Mouse (Mus musculus): ENCODE results near the gene Btg2. TPM values are rescaled to one million over a fixed set of nuclear protein-coding genes. Genes with fewer than 3 reads are reported as not detected.

Btg2 gene
- polyA plus RNA-seq, 1 experiment from 2014 or later, result 32.6 TPM

DNA sequence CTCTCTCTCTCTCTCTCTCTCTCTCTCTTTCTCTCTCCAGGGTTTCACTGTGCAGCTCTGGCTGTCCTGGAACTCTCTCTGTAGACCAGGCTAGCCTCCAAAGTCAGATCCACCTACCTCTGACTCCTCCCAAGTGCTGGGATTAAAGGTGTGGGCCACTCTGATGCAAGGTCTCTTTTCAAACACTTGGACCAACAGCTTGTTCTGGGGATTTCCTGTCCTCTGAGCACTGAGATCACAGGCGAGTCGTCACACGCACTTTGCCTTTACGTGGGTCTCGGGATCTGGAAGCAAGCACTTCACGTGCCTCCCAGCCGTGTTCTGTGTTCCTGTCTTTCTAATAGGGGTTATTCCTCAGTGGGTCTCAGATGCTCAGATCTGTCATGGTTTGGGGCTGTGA is 35.1 kb upstream of the Btg2 start:
- WGBS, result 84% methylated on average over 7 of the region's 7 CpGs
- Histone ChIP-seq H3K4me1 (replicated peaks; ENCODE audit: control insufficient read depth, insufficient read depth, low read length) (no peaks in the 10 kb centered on the region), H3K4me3 (ENCODE audit: low read depth, low read length) (no peak overlapping the region), H3K9ac (ENCODE audit: low read depth, low read length) (no peak overlapping the region), H3K27ac (ENCODE audit: low read depth, low read length) (no peak overlapping the region), H3K4me2 (replicated peaks; ENCODE audit: low read depth) (no peak overlapping the region), H3K36me3 (ENCODE audit: control insufficient read depth, insufficient read depth) (no peaks in the 10 kb centered on the region), H3K9me3 (ENCODE audit: control insufficient read depth) (no peaks in the 10 kb centered on the region), H3K27me3 (replicated peaks; ENCODE audit: control insufficient read depth, insufficient read depth, low read length) (no peaks in the 10 kb centered on the region)
- TF ChIP-seq CTCF (IDR thresholded peaks at IDR 0.05; ENCODE audit: low read depth), result no peak
- ATAC-seq, result no peak

GRCm38 (mm10) chr1:134113560-134113959 is 34.6 kb upstream of the Btg2 start:
- Histone ChIP-seq H3K4me1 (replicated peaks; ENCODE audit: control insufficient read depth, insufficient read depth, low read length) (no peaks in the 10 kb centered on the region), H3K9ac (ENCODE audit: low read depth, low read length) (no peak overlapping the region), H3K27ac (ENCODE audit: low read depth, low read length) (no peak overlapping the region), H3K9me3 (ENCODE audit: control insufficient read depth) (no peaks in the 10 kb centered on the region), H3K36me3 (ENCODE audit: control insufficient read depth, insufficient read depth) (no peaks in the 10 kb centered on the region), H3K4me3 (ENCODE audit: low read depth, low read length) (no peak overlapping the region), H3K4me2 (replicated peaks; ENCODE audit: low read depth) (no peak overlapping the region), H3K27me3 (replicated peaks; ENCODE audit: control insufficient read depth, insufficient read depth, low read length) (no peaks in the 10 kb centered on the region)
- WGBS, result 55% methylated on average over 5 of the region's 5 CpGs
- TF ChIP-seq CTCF (IDR thresholded peaks at IDR 0.05; ENCODE audit: low read depth), result no peak
- no peak for ATAC-seq

DNA sequence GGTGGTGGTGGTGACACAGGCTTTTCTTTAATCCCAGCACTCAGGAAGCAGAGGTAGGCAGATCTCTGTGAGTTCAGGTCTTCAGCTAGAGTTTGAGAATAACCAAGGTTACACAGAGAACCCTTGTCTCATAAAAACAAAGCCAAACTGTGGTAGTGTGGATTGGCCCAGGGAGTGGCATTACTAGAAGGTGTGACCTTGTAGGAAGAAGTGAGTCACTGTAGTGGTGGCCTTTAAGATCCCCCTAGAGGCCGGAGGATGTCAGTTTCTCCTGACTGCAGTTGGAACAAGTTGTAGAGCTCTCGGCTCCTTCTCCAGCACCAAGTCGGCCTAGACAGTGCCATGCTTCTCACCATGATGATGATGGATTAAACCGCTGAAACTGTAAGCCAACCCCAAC is 32.1 kb upstream of the Btg2 start, which contains the start of gene Chit1:
Gene Chit1, plus strand, starts transcription at position 264 of the 400 bp plus-strand sequence.
- no peak within 1 kb of the TSS for H3K9ac ChIP-seq (ENCODE audit: low read depth, low read length)
- no peaks in the 10 kb centered on the region for H3K9me3 ChIP-seq (ENCODE audit: control insufficient read depth)
- TF ChIP-seq CTCF (IDR thresholded peaks at IDR 0.05; ENCODE audit: low read depth), result peak; percentile 47
- 70% methylated on average over 4 of the region's 4 CpGs for WGBS
- H3K4me1 ChIP-seq (replicated peaks; ENCODE audit: control insufficient read depth, insufficient read depth, low read length), result 0 out of 2 replicates have a peak, but pooled peaks cover 3% of the 10 kb centered on the region
- no peak within 1 kb of the TSS for H3K27ac ChIP-seq (ENCODE audit: low read depth, low read length)
- no peak within 1 kb of the TSS for H3K4me2 ChIP-seq (replicated peaks; ENCODE audit: low read depth)
- peak; percentile 57 for ATAC-seq
- no peaks in the 10 kb centered on the region for H3K36me3 ChIP-seq (ENCODE audit: control insufficient read depth, insufficient read depth)
- H3K4me3 ChIP-seq (ENCODE audit: low read depth, low read length), result no peak within 1 kb of the TSS
- no peaks in the 10 kb centered on the region for H3K27me3 ChIP-seq (replicated peaks; ENCODE audit: control insufficient read depth, insufficient read depth, low read length)

GRCm38 (mm10) chr1:134110449-134110848 is 31.5 kb upstream of the Btg2 start:
- Histone ChIP-seq H3K9ac (ENCODE audit: low read depth, low read length) (no peak overlapping the region), H3K36me3 (ENCODE audit: control insufficient read depth, insufficient read depth) (no peaks in the 10 kb centered on the region), H3K27me3 (replicated peaks; ENCODE audit: control insufficient read depth, insufficient read depth, low read length) (no peaks in the 10 kb centered on the region), H3K9me3 (ENCODE audit: control insufficient read depth) (no peaks in the 10 kb centered on the region), H3K4me2 (replicated peaks; ENCODE audit: low read depth) (no peak overlapping the region), H3K4me3 (ENCODE audit: low read depth, low read length) (no peak overlapping the region), H3K27ac (ENCODE audit: low read depth, low read length) (no peak overlapping the region), H3K4me1 (replicated peaks; ENCODE audit: control insufficient read depth, insufficient read depth, low read length) (0 out of 2 replicates have a peak, but pooled peaks cover 3% of the 10 kb centered on the region)
- peak; percentile 48; the same call in 1 of the 2 replicates for ATAC-seq
- WGBS, result 65% methylated on average over 5 of the region's 5 CpGs
- TF ChIP-seq CTCF (IDR thresholded peaks at IDR 0.05; ENCODE audit: low read depth), result no peak

GRCm38 (mm10) chr1:134110015-134110414 is 31.1 kb upstream of the Btg2 start:
- H3K4me1 ChIP-seq (replicated peaks; ENCODE audit: control insufficient read depth, insufficient read depth, low read length), result 0 out of 2 replicates have a peak, but pooled peaks cover 3% of the 10 kb centered on the region
- H3K4me3 ChIP-seq (ENCODE audit: low read depth, low read length), result no peak overlapping the region
- no peak overlapping the region for H3K9ac ChIP-seq (ENCODE audit: low read depth, low read length)
- 84% methylated on average over 3 of the region's 3 CpGs for WGBS
- no peaks in the 10 kb centered on the region for H3K36me3 ChIP-seq (ENCODE audit: control insufficient read depth, insufficient read depth)
- no peak overlapping the region for H3K27ac ChIP-seq (ENCODE audit: low read depth, low read length)
- ATAC-seq, result no peak
- H3K4me2 ChIP-seq (replicated peaks; ENCODE audit: low read depth), result no peak overlapping the region
- H3K27me3 ChIP-seq (replicated peaks; ENCODE audit: control insufficient read depth, insufficient read depth, low read length), result no peaks in the 10 kb centered on the region
- H3K9me3 ChIP-seq (ENCODE audit: control insufficient read depth), result no peaks in the 10 kb centered on the region
- TF ChIP-seq CTCF (IDR thresholded peaks at IDR 0.05; ENCODE audit: low read depth), result no peak

DNA sequence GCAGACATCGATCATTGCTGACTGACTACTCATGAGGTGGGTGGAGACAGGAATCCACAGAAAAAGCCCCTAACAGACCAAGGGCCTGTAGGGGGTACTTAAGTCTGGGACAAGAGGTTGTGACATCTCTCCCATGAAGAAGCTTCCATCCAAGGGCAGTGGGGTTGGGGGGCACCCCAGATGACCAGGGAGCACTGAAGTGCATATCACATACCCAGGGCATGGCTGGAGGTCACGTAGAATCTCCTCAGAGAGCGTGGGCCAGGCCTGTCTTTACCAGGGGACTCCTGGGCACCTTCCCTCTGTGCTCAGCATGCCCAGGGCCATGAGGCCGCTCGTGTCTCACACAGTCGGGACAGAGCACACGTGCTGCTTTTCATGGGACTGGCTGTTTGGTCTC is 28.9 kb upstream of the Btg2 start:
- WGBS, result 85% methylated on average over 7 of the region's 7 CpGs

DNA sequence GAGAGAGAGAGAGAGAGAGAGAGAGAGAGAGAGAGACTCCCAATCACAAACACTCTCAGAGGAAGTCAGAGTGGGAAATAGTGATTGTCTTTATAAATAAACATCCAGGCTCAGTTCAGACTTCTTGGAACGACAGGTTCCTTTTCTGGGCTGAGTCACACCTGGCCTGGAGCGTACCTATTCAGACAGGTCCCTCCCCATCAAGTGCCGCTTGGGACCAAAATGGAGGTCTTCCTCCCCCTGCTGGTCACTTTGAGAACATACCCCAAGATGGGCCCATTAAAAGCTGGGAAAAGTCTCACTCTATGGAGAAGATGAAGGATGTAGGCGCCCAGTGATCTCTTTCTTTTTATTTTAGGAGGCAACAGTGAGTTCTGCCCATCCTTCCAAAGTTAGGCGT is 27.8 kb upstream of the Btg2 start:
- ATAC-seq, result peak; percentile 65
- Histone ChIP-seq H3K27ac (ENCODE audit: low read depth, low read length) (no peak overlapping the region), H3K4me3 (ENCODE audit: low read depth, low read length) (no peak overlapping the region), H3K9me3 (ENCODE audit: control insufficient read depth) (no peaks in the 10 kb centered on the region), H3K27me3 (replicated peaks; ENCODE audit: control insufficient read depth, insufficient read depth, low read length) (no peaks in the 10 kb centered on the region), H3K4me1 (replicated peaks; ENCODE audit: control insufficient read depth, insufficient read depth, low read length) (0 out of 2 replicates have a peak, but pooled peaks cover 3% of the 10 kb centered on the region), H3K36me3 (ENCODE audit: control insufficient read depth, insufficient read depth) (no peaks in the 10 kb centered on the region), H3K4me2 (replicated peaks; ENCODE audit: low read depth) (no peak overlapping the region), H3K9ac (ENCODE audit: low read depth, low read length) (no peak overlapping the region)
- TF ChIP-seq CTCF (IDR thresholded peaks at IDR 0.05; ENCODE audit: low read depth), result peak; percentile 93
- WGBS, result 2% methylated on average over 5 of the region's 5 CpGs

More for the DNA sequence above, 28.9 kb upstream of the Btg2 start:
- H3K4me1 ChIP-seq (replicated peaks; ENCODE audit: control insufficient read depth, insufficient read depth, low read length), result 0 out of 2 replicates have a peak, but pooled peaks cover 3% of the 10 kb centered on the region
- no peak overlapping the region for H3K9ac ChIP-seq (ENCODE audit: low read depth, low read length)
- no peak overlapping the region for H3K27ac ChIP-seq (ENCODE audit: low read depth, low read length)
- no peak overlapping the region for H3K4me3 ChIP-seq (ENCODE audit: low read depth, low read length)
- ATAC-seq, result no peak
- no peaks in the 10 kb centered on the region for H3K36me3 ChIP-seq (ENCODE audit: control insufficient read depth, insufficient read depth)
- TF ChIP-seq CTCF (IDR thresholded peaks at IDR 0.05; ENCODE audit: low read depth), result no peak
- H3K4me2 ChIP-seq (replicated peaks; ENCODE audit: low read depth), result no peak overlapping the region
- no peaks in the 10 kb centered on the region for H3K27me3 ChIP-seq (replicated peaks; ENCODE audit: control insufficient read depth, insufficient read depth, low read length)
- no peaks in the 10 kb centered on the region for H3K9me3 ChIP-seq (ENCODE audit: control insufficient read depth)
